Mouse (Mus musculus) MEL (cell line): Measurements from ENCODE around the gene 1700017D01Rik. TPM values are rescaled to one million over a fixed set of nuclear protein-coding genes. Genes with fewer than 3 reads are reported as not detected.

Source experiments
- DNase-seq: peaks from one replicate; pipeline ENCODE4 v3.0.0; 2011; ENCODE audit warnings: low read depth, low spot score
- H3K27ac ChIP-seq: 2 replicates; pipeline ENCODE4 v1.5.1; 2012; ENCODE audit warnings: low read depth, mild to moderate bottlenecking, control low read depth, low read length, moderate library complexity; ENCODE audit not compliant: control insufficient read depth
- H3K27me3 ChIP-seq, 2 experiments: fragments of 150-350 bp in 1 of 2; sonication (generic) in 1 of 2; 2 replicates each; pipeline ENCODE4 v1.6.1; 2012; ENCODE audit warnings: low read length in 2 of 2, mild to moderate bottlenecking in 2 of 2, improper control_type of control experiment in 1 of 2, moderate library complexity in 1 of 2; ENCODE audit not compliant: insufficient read depth in 2 of 2, control insufficient read depth in 1 of 2
- H3K36me3 ChIP-seq, 2 experiments: 2 replicates each; pipeline ENCODE4 v1.6.1; 2012 to 2014; ENCODE audit warnings: low read length in 2 of 2, improper control_type of control experiment in 1 of 2, inconsistent platforms in 1 of 2, mild to moderate bottlenecking in 1 of 2; ENCODE audit not compliant: insufficient read depth in 2 of 2, control insufficient read depth in 1 of 2
- H3K4me1 ChIP-seq, 2 experiments: fragments of 150-350 bp in 1 of 2; sonication (generic) in 1 of 2; 2 replicates each; pipeline ENCODE4 v1.6.1; 2012; ENCODE audit warnings: low read length in 2 of 2, improper control_type of control experiment in 1 of 2, mild to moderate bottlenecking in 1 of 2; ENCODE audit not compliant: insufficient read depth in 2 of 2, control insufficient read depth in 1 of 2
- H3K4me3 ChIP-seq, 2 experiments: fragments of 150-350 bp in 1 of 2; sonication (generic) in 1 of 2; 2 replicates each; pipeline ENCODE4 v1.5.1; 2012; ENCODE audit warnings: low read depth in 2 of 2, low read length in 2 of 2, mild to moderate bottlenecking in 2 of 2, moderate library complexity in 2 of 2, control low read depth in 1 of 2, improper control_type of control experiment in 1 of 2; ENCODE audit not compliant: control insufficient read depth in 1 of 2, insufficient read depth in 1 of 2
- H3K79me2 ChIP-seq: 2 replicates; pipeline ENCODE4 v1.6.1; 2012; ENCODE audit warnings: mild to moderate bottlenecking, low read length, moderate library complexity; ENCODE audit not compliant: control insufficient read depth, poor library complexity, insufficient read depth
- H3K9ac ChIP-seq: 2 replicates; pipeline ENCODE4 v1.6.1; 2012; ENCODE audit warnings: low read depth, mild to moderate bottlenecking, control low read depth, low read length, moderate library complexity; ENCODE audit not compliant: control insufficient read depth, poor library complexity, severe bottlenecking
- H3K9me3 ChIP-seq: fragments of 150-350 bp; sonication (generic); replicated peaks from 2 replicates; pipeline ENCODE4 v1.6.1; 2012; ENCODE audit warnings: mild to moderate bottlenecking, low read length, improper control_type of control experiment, moderate library complexity; ENCODE audit not compliant: insufficient read depth
- CHD1 ChIP-seq: IDR thresholded peaks from 2 replicates; pipeline ENCODE4 v1.6.1; 2012; ENCODE audit warnings: low read depth, mild to moderate bottlenecking, inconsistent platforms, low read length, improper control_type of control experiment
- CHD2 ChIP-seq: IDR thresholded peaks from 2 replicates; pipeline ENCODE4 v1.6.1; 2011; ENCODE audit warnings: low read length, improper control_type of control experiment
- CTCF ChIP-seq, 3 experiments: IDR thresholded peaks in 2 of 3; conservative IDR thresholded peaks in 1 of 3; 2 replicates each; pipeline ENCODE4 v1.5.1; 2011 to 2012; ENCODE audit warnings: low read length in 3 of 3, low read depth in 2 of 3, mild to moderate bottlenecking in 2 of 3, improper control_type of control experiment in 1 of 3, inconsistent platforms in 1 of 3, mixed read lengths in 1 of 3, moderate library complexity in 1 of 3; ENCODE audit not compliant: control insufficient read depth in 1 of 3, insufficient read depth in 1 of 3, poor library complexity in 1 of 3, severe bottlenecking in 1 of 3
- E2F4 ChIP-seq: IDR thresholded peaks from 2 replicates; pipeline ENCODE4 v1.6.1; 2011; ENCODE audit warnings: low read depth, low read length, improper control_type of control experiment, borderline replicate concordance
- ELF1 ChIP-seq: IDR thresholded peaks from 2 replicates; pipeline ENCODE4 v1.6.1; 2014; ENCODE audit warnings: low read depth, mild to moderate bottlenecking, inconsistent platforms, low read length, improper control_type of control experiment, moderate library complexity
- EP300 ChIP-seq, 2 experiments: IDR thresholded peaks; 2 replicates each; pipeline ENCODE4 v1.6.1; 2011; ENCODE audit warnings: improper control_type of control experiment in 2 of 2, low read length in 2 of 2, low read depth in 1 of 2, mild to moderate bottlenecking in 1 of 2
- ETS1 ChIP-seq: IDR thresholded peaks from 2 replicates; pipeline ENCODE4 v1.6.1; 2012; ENCODE audit warnings: low read depth, mild to moderate bottlenecking, inconsistent platforms, low read length, improper control_type of control experiment, moderate library complexity
- GATA1 ChIP-seq: IDR thresholded peaks from 2 replicates; pipeline ENCODE4 v1.6.1; 2011; ENCODE audit warnings: low read depth, low read length, improper control_type of control experiment
- JUND ChIP-seq: IDR thresholded peaks from 2 replicates; pipeline ENCODE4 v1.6.1; 2011; ENCODE audit warnings: low read depth, mild to moderate bottlenecking, improper control_type of control experiment, low read length
- MAX ChIP-seq: IDR thresholded peaks from 2 replicates; pipeline ENCODE4 v1.6.1; 2011; ENCODE audit warnings: low read length, improper control_type of control experiment
- MAZ ChIP-seq: IDR thresholded peaks from 2 replicates; pipeline ENCODE4 v1.6.1; 2012; ENCODE audit warnings: low read depth, mild to moderate bottlenecking, inconsistent platforms, low read length, improper control_type of control experiment
- MEF2A ChIP-seq: IDR thresholded peaks from 2 replicates; pipeline ENCODE4 v1.6.1; 2014; ENCODE audit warnings: low read depth, mild to moderate bottlenecking, inconsistent platforms, low read length, improper control_type of control experiment; ENCODE audit not compliant: poor library complexity, insufficient replicate concordance, severe bottlenecking; ENCODE audit errors: extremely low read depth
- MYB ChIP-seq: IDR thresholded peaks from 2 replicates; pipeline ENCODE4 v1.6.1; 2011; ENCODE audit warnings: mild to moderate bottlenecking, low read depth, low read length, improper control_type of control experiment
- MYC ChIP-seq: IDR thresholded peaks from 2 replicates; pipeline ENCODE4 v1.6.1; 2011; ENCODE audit warnings: low read depth, mild to moderate bottlenecking, low read length, improper control_type of control experiment, moderate library complexity
- NELFE ChIP-seq: IDR thresholded peaks from 2 replicates; pipeline ENCODE4 v1.6.1; 2011; ENCODE audit warnings: low read depth, low read length, improper control_type of control experiment
- NRF1 ChIP-seq: IDR thresholded peaks from 2 replicates; pipeline ENCODE4 v1.6.1; 2014; ENCODE audit warnings: low read depth, mild to moderate bottlenecking, inconsistent platforms, low read length, improper control_type of control experiment, moderate library complexity; ENCODE audit not compliant: poor library complexity, insufficient read depth, severe bottlenecking
- POLR2A ChIP-seq, 2 experiments: IDR thresholded peaks; 2 replicates each; pipeline ENCODE4 v1.6.1; 2011 to 2012; ENCODE audit warnings: low read length in 2 of 2, mild to moderate bottlenecking in 2 of 2, control low read depth in 1 of 2, improper control_type of control experiment in 1 of 2, low read depth in 1 of 2, moderate library complexity in 1 of 2; ENCODE audit not compliant: control insufficient read depth in 1 of 2, insufficient read depth in 1 of 2, poor library complexity in 1 of 2
- POLR2AphosphoS2 ChIP-seq: IDR thresholded peaks from 2 replicates; pipeline ENCODE4 v1.6.1; 2011; ENCODE audit warnings: low read length, improper control_type of control experiment
- POLR2AphosphoS5 ChIP-seq: IDR thresholded peaks from 2 replicates; pipeline ENCODE4 v1.6.1; 2012; ENCODE audit warnings: low read depth, borderline replicate concordance, mild to moderate bottlenecking, inconsistent platforms, low read length, moderate library complexity, mixed read lengths
- RAD21 ChIP-seq: IDR thresholded peaks from 2 replicates; pipeline ENCODE4 v1.6.1; 2011; ENCODE audit warnings: mild to moderate bottlenecking, low read depth, low read length, improper control_type of control experiment
- RCOR1 ChIP-seq: IDR thresholded peaks from 2 replicates; pipeline ENCODE4 v1.6.1; 2012; ENCODE audit warnings: low read depth, mild to moderate bottlenecking, inconsistent platforms, low read length, improper control_type of control experiment
- SIN3A ChIP-seq: IDR thresholded peaks from 2 replicates; pipeline ENCODE4 v1.6.1; 2012; ENCODE audit warnings: low read length, improper control_type of control experiment, inconsistent platforms
- SMC3 ChIP-seq: IDR thresholded peaks from 2 replicates; pipeline ENCODE4 v1.6.1; 2011; ENCODE audit warnings: low read depth, low read length, improper control_type of control experiment
- TAL1 ChIP-seq: IDR thresholded peaks from 2 replicates; pipeline ENCODE4 v1.6.1; 2012; ENCODE audit warnings: mild to moderate bottlenecking, inconsistent platforms, low read length, moderate library complexity, mixed read lengths
- TBP ChIP-seq: IDR thresholded peaks from 2 replicates; pipeline ENCODE4 v1.8.0; 2011; ENCODE audit warnings: low read depth, low read length, improper control_type of control experiment
- TCF12 ChIP-seq: IDR thresholded peaks from 2 replicates; pipeline ENCODE4 v1.6.1; 2014; ENCODE audit warnings: low read depth, mild to moderate bottlenecking, inconsistent platforms, low read length, improper control_type of control experiment, moderate library complexity
- UBTF ChIP-seq: IDR thresholded peaks from 2 replicates; pipeline ENCODE4 v1.6.1; 2012; ENCODE audit warnings: low read depth, mild to moderate bottlenecking, inconsistent platforms, low read length, improper control_type of control experiment, moderate library complexity, borderline replicate concordance; ENCODE audit not compliant: insufficient read depth
- USF1 ChIP-seq: IDR thresholded peaks from 2 replicates; pipeline ENCODE4 v1.6.1; 2014; ENCODE audit warnings: low read depth, mild to moderate bottlenecking, inconsistent platforms, low read length, improper control_type of control experiment, moderate library complexity
- USF2 ChIP-seq, 2 experiments: IDR thresholded peaks; 2 replicates each; pipeline ENCODE4 v1.6.1; 2011 to 2012; ENCODE audit warnings: improper control_type of control experiment in 2 of 2, low read length in 2 of 2, borderline replicate concordance in 1 of 2, inconsistent platforms in 1 of 2, low read depth in 1 of 2, mild to moderate bottlenecking in 1 of 2; ENCODE audit not compliant: insufficient read depth in 1 of 2
- ZMIZ1 ChIP-seq: IDR thresholded peaks from 2 replicates; pipeline ENCODE4 v1.6.1; 2012; ENCODE audit warnings: low read depth, mild to moderate bottlenecking, inconsistent platforms, low read length, improper control_type of control experiment, moderate library complexity
- polyA plus RNA-seq, 2 experiments: library from polyadenylated mRNA; stranded (reverse) in 1 of 2; unstranded in 1 of 2; fragments of >175 nt in 1 of 2; fragments of >200 nt in 1 of 2; gene quantifications; 2 replicates each; pipeline versions ENCODE4 v1.2.1 to v1.2.4; 2012; ENCODE audit warnings: low replicate concordance in 2 of 2, low read depth in 1 of 2; ENCODE audit not compliant: insufficient read length in 2 of 2, insufficient read depth in 1 of 2, missing spikeins in 1 of 2
- total RNA-seq: library from RNA; depleted of rRNA; stranded (reverse); fragments of 300-350 nt; gene quantifications from 2 replicates; pipeline ENCODE4 v1.2.3, GENCODE M21; 2012

1700017D01Rik gene
- total and polyA plus RNA-seq, 3 experiments, result not detected

- H3K36me3 ChIP-seq, result no peaks in the 10 kb centered on the region
- DNase-seq, result no peak
- no peak overlapping the region for H3K9ac ChIP-seq
- no peak for TF ChIP-seq USF1
- no peak for TF ChIP-seq CTCF (IDR thresholded peaks at IDR 0.05 in 2 of 3, conservative IDR thresholded peaks at IDR 0.05 in 1 of 3; ENCODE audit: control insufficient read depth in 1 of 3, insufficient read depth in 1 of 3, low read depth in 2 of 3, low read length in 3 of 3, poor library complexity in 1 of 3, severe bottlenecking in 1 of 3)
- no peak for TF ChIP-seq USF2 (IDR thresholded peaks at IDR 0.05; ENCODE audit: borderline replicate concordance in 1 of 2, insufficient read depth in 1 of 2, low read depth in 1 of 2, low read length in 2 of 2)
- no peak for TF ChIP-seq ZMIZ1
- TF ChIP-seq POLR2A (IDR thresholded peaks at IDR 0.05; ENCODE audit: control insufficient read depth in 1 of 2, insufficient read depth in 1 of 2, low read depth in 1 of 2, low read length in 2 of 2, poor library complexity in 1 of 2), result no peak
- no peak for TF ChIP-seq POLR2AphosphoS5
- no peak for TF ChIP-seq MEF2A
- no peak for TF ChIP-seq TCF12
- no peak for TF ChIP-seq SIN3A
- no peak for TF ChIP-seq SMC3
- TF ChIP-seq NELFE, result no peak
- TF ChIP-seq MYC, result no peak
- no peak for TF ChIP-seq TAL1
- TF ChIP-seq RAD21, result no peak
- no peak for TF ChIP-seq EP300 (IDR thresholded peaks at IDR 0.05; ENCODE audit: low read depth in 1 of 2, low read length in 2 of 2)
- no peak for TF ChIP-seq MAZ
- TF ChIP-seq TBP, result no peak
- TF ChIP-seq POLR2AphosphoS2, result no peak
- no peak for TF ChIP-seq E2F4
- TF ChIP-seq RCOR1, result no peak
- H3K27me3 ChIP-seq, result 0 out of 4 replicates have a peak, but pooled peaks cover 0 to 1% of the 10 kb centered on the region in 2 experiments
- no peaks in the 10 kb centered on the region for H3K79me2 ChIP-seq
- H3K4me3 ChIP-seq, result no peak overlapping the region
- H3K9me3 ChIP-seq, result no peaks in the 10 kb centered on the region
- no peak overlapping the region for H3K27ac ChIP-seq
- no peaks in the 10 kb centered on the region for H3K4me1 ChIP-seq
These were observed 22.9 kb downstream of the 1700017D01Rik start for GRCm38 (mm10) chr19:11107746-11108145.

- H3K9me3 ChIP-seq, result no peaks in the 10 kb centered on the region
- H3K27ac ChIP-seq, result no peak overlapping the region
- TF ChIP-seq TBP (no peak), GATA1 (no peak), CHD1 (no peak), SIN3A (no peak), POLR2A (IDR thresholded peaks at IDR 0.05; ENCODE audit: control insufficient read depth in 1 of 2, insufficient read depth in 1 of 2, low read depth in 1 of 2, low read length in 2 of 2, poor library complexity in 1 of 2) (no peak), ETS1 (no peak), MAX (no peak), CHD2 (no peak), UBTF (no peak), POLR2AphosphoS2 (no peak), ELF1 (no peak), MYB (no peak), ZMIZ1 (no peak), SMC3 (no peak), NRF1 (no peak), RAD21 (no peak), MAZ (no peak), JUND (no peak)
- no peaks in the 10 kb centered on the region for H3K36me3 ChIP-seq
- H3K9ac ChIP-seq, result no peak overlapping the region
- DNase-seq, result no peak
- no peak overlapping the region for H3K4me3 ChIP-seq
- H3K27me3 ChIP-seq, result peaks cover 1% of the 10 kb centered on the region in 2 experiments; a peak in 2 of 4 replicates
- no peaks in the 10 kb centered on the region for H3K79me2 ChIP-seq
- no peaks in the 10 kb centered on the region for H3K4me1 ChIP-seq
These were observed 28.8 kb downstream of the 1700017D01Rik start for GRCm38 (mm10) chr19:11101880-11102279.
